Mouse (Mus musculus) testis, adult 2 months (tissue): Measurements from ENCODE around the gene Tmem140.

Source experiments
- CTCF ChIP-seq: fragments of 200-500 bp; IDR thresholded peaks from 2 replicates; pipeline ENCODE4 v1.5.1; 2012; ENCODE audit warnings: low read depth, mild to moderate bottlenecking, inconsistent platforms, low read length, moderate library complexity; ENCODE audit not compliant: control insufficient read depth, insufficient read depth, insufficient replicate concordance
- POLR2A ChIP-seq: fragments of 200-500 bp; IDR thresholded peaks from 2 replicates; pipeline ENCODE4 v1.6.1; 2012; ENCODE audit warnings: low read depth, mild to moderate bottlenecking, inconsistent platforms, low read length, moderate library complexity; ENCODE audit not compliant: control insufficient read depth

GRCm38 (mm10) chr6:34907696-34908260 is 44.8 kb downstream of the Tmem140 start:
- TF ChIP-seq CTCF (no peak), POLR2A (no peak)
